Mouse (Mus musculus): ENCODE data around the gene Ptger4. TPM values are rescaled to one million over a fixed set of nuclear protein-coding genes. Genes with fewer than 3 reads are reported as not detected.

The Ptger4 gene
- total and polyA plus RNA-seq, 3 experiments: 4.4 to 6.5 (median 4.7) TPM

DNA sequence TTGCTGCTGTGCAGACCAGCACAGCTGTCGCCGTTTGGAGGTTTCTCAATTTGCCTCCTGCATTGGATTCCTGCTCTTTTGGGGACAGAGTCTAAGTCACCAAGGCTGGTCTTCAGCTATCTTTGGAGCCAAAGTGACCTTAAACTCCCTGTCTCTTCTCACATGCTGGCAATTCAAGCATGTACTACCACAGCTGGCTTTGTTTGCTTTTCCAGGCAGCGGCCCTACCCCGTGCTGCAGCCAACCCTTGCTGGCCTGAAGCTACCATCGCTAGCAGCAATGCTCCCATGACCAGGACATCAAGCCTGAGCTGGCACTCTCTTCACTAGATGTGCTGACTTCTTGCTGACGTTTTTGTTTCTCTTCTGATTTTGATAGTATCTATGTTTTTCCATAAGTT lies 85.2 kb downstream of the Ptger4 start:
- no peak overlapping the region for H3K9ac ChIP-seq (ENCODE audit: insufficient read depth, low read depth)
- peaks cover 27% of the 10 kb centered on the region for H3K79me2 ChIP-seq (replicated peaks; ENCODE audit: control insufficient read depth, extremely low read depth, insufficient read depth, poor library complexity, severe bottlenecking)
- no peak for DNase-seq (ENCODE audit: extremely low read depth)
- no peaks in the 10 kb centered on the region for H3K9me3 ChIP-seq (replicated peaks; ENCODE audit: low read length)
- H3K27me3 ChIP-seq (replicated peaks): no peaks in the 10 kb centered on the region
- no peak overlapping the region for H3K4me3 ChIP-seq (replicated peaks in 1 of 3; ENCODE audit: low read depth in 2 of 3, low read length in 2 of 3, poor library complexity in 1 of 3)
- in situ Hi-C loops (cut with MboI; ENCODE audit: low pct_ligation_motif_present, low pct_unique_long_range_greater_than_20kb, low sequenced_read_pairs) (no loop called here), dilution Hi-C loops (cut with MboI; ENCODE audit: extremely low pct_ligation_motif_present, extremely low pct_unique_long_range_greater_than_20kb, low sequenced_read_pairs) (no loop called here)
- H3K36me3 ChIP-seq (replicated peaks in 1 of 2; ENCODE audit: control insufficient read depth in 1 of 2, insufficient read depth in 1 of 2, low read length in 1 of 2): peaks cover 32 to 37% of the 10 kb centered on the region in 2 experiments
- H3K27ac ChIP-seq (ENCODE audit: insufficient read depth, low read depth): no peak overlapping the region
- peaks cover 3 to 50% of the 10 kb centered on the region in 2 experiments; a peak in 3 of 4 replicates for H3K4me1 ChIP-seq (ENCODE audit: control insufficient read depth in 1 of 2, insufficient read depth in 2 of 2)
- H3K4me2 ChIP-seq (ENCODE audit: insufficient read depth, low read depth, poor library complexity, severe bottlenecking): no peak overlapping the region
- no peak for TF ChIP-seq KAT2A (IDR thresholded peaks at IDR 0.05; ENCODE audit: insufficient replicate concordance, low read length)
- no peak for TF ChIP-seq ZC3H11A (IDR thresholded peaks at IDR 0.05; ENCODE audit: low read depth, low read length)
- TF ChIP-seq EP300 (IDR thresholded peaks at IDR 0.05; ENCODE audit: low read length): no peak
- no peak for TF ChIP-seq PAX5 (IDR thresholded peaks at IDR 0.05; ENCODE audit: low read length)
- no peak for TF ChIP-seq GABPA (IDR thresholded peaks at IDR 0.05; ENCODE audit: insufficient replicate concordance, low read depth, low read length)
- no peak for TF ChIP-seq MAX (IDR thresholded peaks at IDR 0.05; ENCODE audit: low read length)
- TF ChIP-seq UBTF (IDR thresholded peaks at IDR 0.05; ENCODE audit: low read depth, low read length): no peak
- TF ChIP-seq POLR2AphosphoS2 (IDR thresholded peaks at IDR 0.05; ENCODE audit: low read depth, low read length): no peak
- no peak for TF ChIP-seq USF2 (conservative IDR thresholded peaks at IDR 0.05; ENCODE audit: low read depth, low read length)
- no peak for TF ChIP-seq JUN (IDR thresholded peaks at IDR 0.05; ENCODE audit: insufficient read depth, low read depth, low read length)

DNA sequence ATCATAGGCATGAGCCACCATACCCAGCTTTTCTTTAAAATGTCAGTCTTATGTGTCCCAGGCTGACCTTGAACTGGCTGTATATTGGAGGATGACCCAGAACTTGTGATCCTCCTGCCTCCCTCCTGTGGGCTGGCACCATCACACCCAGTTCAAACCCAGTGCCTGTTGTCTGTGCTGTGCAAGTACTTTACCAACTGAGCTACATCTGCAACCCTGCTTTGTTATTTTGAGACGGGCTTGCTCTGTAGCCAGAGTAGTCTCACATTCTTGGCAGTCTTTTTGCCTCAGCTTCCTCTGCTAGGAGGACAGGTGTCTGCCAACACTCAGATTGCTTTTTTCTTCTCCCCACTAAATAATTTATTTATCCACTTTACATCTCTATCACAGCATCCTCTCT lies 86.6 kb downstream of the Ptger4 start:
- TF ChIP-seq TBP (conservative IDR thresholded peaks at IDR 0.05; ENCODE audit: low read depth, low read length) (no peak), E2F4 (IDR thresholded peaks at IDR 0.05; ENCODE audit: insufficient replicate concordance, low read depth, low read length) (no peak), RCOR1 (conservative IDR thresholded peaks at IDR 0.05; ENCODE audit: low read depth, low read length) (no peak), ZMIZ1 (IDR thresholded peaks at IDR 0.05; ENCODE audit: low read depth, low read length) (no peak), USF2 (conservative IDR thresholded peaks at IDR 0.05; ENCODE audit: low read depth, low read length) (no peak), MAFK (IDR thresholded peaks at IDR 0.05; ENCODE audit: insufficient replicate concordance, low read length) (no peak), CTCF (conservative IDR thresholded peaks at IDR 0.05 in 1 of 2, IDR thresholded peaks at IDR 0.05 in 1 of 2; ENCODE audit: low read depth in 2 of 2, low read length in 2 of 2) (no peak), ZC3H11A (IDR thresholded peaks at IDR 0.05; ENCODE audit: low read depth, low read length) (no peak), ZNF384 (IDR thresholded peaks at IDR 0.05; ENCODE audit: low read depth, low read length) (no peak), MXI1 (IDR thresholded peaks at IDR 0.05; ENCODE audit: low read depth, low read length) (no peak), KAT2A (IDR thresholded peaks at IDR 0.05; ENCODE audit: insufficient replicate concordance, low read length) (no peak), CHD1 (IDR thresholded peaks at IDR 0.05; ENCODE audit: low read depth, low read length) (no peak), NRF1 (IDR thresholded peaks at IDR 0.05; ENCODE audit: low read depth, low read length) (no peak), EP300 (IDR thresholded peaks at IDR 0.05; ENCODE audit: low read length) (no peak), MEF2A (IDR thresholded peaks at IDR 0.05; ENCODE audit: borderline replicate concordance, low read depth, low read length) (no peak), SIN3A (IDR thresholded peaks at IDR 0.05; ENCODE audit: low read length) (no peak), HCFC1 (IDR thresholded peaks at IDR 0.05; ENCODE audit: low read depth, low read length) (no peak), MYC (IDR thresholded peaks at IDR 0.05; ENCODE audit: low read depth, low read length) (no peak)
- no peak overlapping the region for H3K9ac ChIP-seq (ENCODE audit: insufficient read depth, low read depth)
- H3K36me3 ChIP-seq (replicated peaks in 1 of 2; ENCODE audit: control insufficient read depth in 1 of 2, insufficient read depth in 1 of 2, low read length in 1 of 2): peaks cover 22 to 27% of the 10 kb centered on the region in 2 experiments
- no peak overlapping the region for H3K27ac ChIP-seq (ENCODE audit: insufficient read depth, low read depth)
- no peak overlapping the region for H3K4me2 ChIP-seq (ENCODE audit: insufficient read depth, low read depth, poor library complexity, severe bottlenecking)
- in situ Hi-C loops (cut with MboI; ENCODE audit: low pct_ligation_motif_present, low pct_unique_long_range_greater_than_20kb, low sequenced_read_pairs): no loop called here
- H3K9me3 ChIP-seq (replicated peaks; ENCODE audit: low read length): no peaks in the 10 kb centered on the region
- peaks cover 3 to 54% of the 10 kb centered on the region in 2 experiments; a peak in 3 of 4 replicates for H3K4me1 ChIP-seq (ENCODE audit: control insufficient read depth in 1 of 2, insufficient read depth in 2 of 2)
- dilution Hi-C loops (cut with MboI; ENCODE audit: extremely low pct_ligation_motif_present, extremely low pct_unique_long_range_greater_than_20kb, low sequenced_read_pairs): no loop called here
- H3K27me3 ChIP-seq (replicated peaks): no peaks in the 10 kb centered on the region
- DNase-seq (ENCODE audit: extremely low read depth): no peak
- peaks cover 32% of the 10 kb centered on the region for H3K79me2 ChIP-seq (replicated peaks; ENCODE audit: control insufficient read depth, extremely low read depth, insufficient read depth, poor library complexity, severe bottlenecking)
- no peak overlapping the region for H3K4me3 ChIP-seq (replicated peaks in 1 of 3; ENCODE audit: low read depth in 2 of 3, low read length in 2 of 3, poor library complexity in 1 of 3)
